Mouse (Mus musculus) bone marrow macrophage, adult 2 months (primary cell): Measurements from ENCODE around the gene Klhl42.

Source experiments
- CTCF ChIP-seq: IDR thresholded peaks from 2 replicates; pipeline ENCODE4 v1.5.1; 2012; ENCODE audit warnings: low read depth, mild to moderate bottlenecking, low read length, moderate library complexity
- POLR2A ChIP-seq: IDR thresholded peaks from 2 replicates; pipeline ENCODE4 v1.6.1; 2012; ENCODE audit warnings: mild to moderate bottlenecking, low read depth, low read length, borderline replicate concordance

GRCm38 (mm10) chr6:147075808-147076387, 15.3 kb upstream of the Klhl42 start:
- TF ChIP-seq CTCF (no peak), POLR2A (no peak)
